Mouse (Mus musculus): Measurements from ENCODE around the gene Ccdc92b. TPM values are rescaled to one million over a fixed set of nuclear protein-coding genes. Genes with fewer than 3 reads are reported as not detected.

Ccdc92b gene
- total RNA-seq, 2 experiments from 2014 or later, result 0.05 TPM; not detected in 1

GRCm38 (mm10) chr11:74674713-74675112 is 55.3 kb downstream of the Ccdc92b start:
- ATAC-seq (replicated peaks; ENCODE audit: poor library complexity), result no peak

GRCm38 (mm10) chr11:74675156-74675555 is 55.8 kb downstream of the Ccdc92b start:
- ATAC-seq (replicated peaks; ENCODE audit: poor library complexity), result no peak

Other genes starting within 250 kb of the Ccdc92b start
- gene Rap1gap2, start 8.7 kb upstream of the Ccdc92b start, total RNA-seq (2015), result 1.1 and 1.4 TPM in 2 replicates
- 1.3 TPM in 2 replicates for gene Rap1gap2, start 8.7 kb upstream of the Ccdc92b start, total RNA-seq (2017)
- gene Cluh, start 29.9 kb downstream of the Ccdc92b start, total RNA-seq (2015), result 35.5 and 40.7 TPM in 2 replicates
- 36.4 and 38.3 TPM in 2 replicates for gene Cluh, start 29.9 kb downstream of the Ccdc92b start, total RNA-seq (2017)
- 47.4 and 49.4 TPM in 2 replicates for gene Pafah1b1, start 105.1 kb downstream of the Ccdc92b start, total RNA-seq (2015)
- gene Pafah1b1, start 105.1 kb downstream of the Ccdc92b start, total RNA-seq (2017), result 49.0 and 51.1 TPM in 2 replicates
- 13.9 and 14.3 TPM in 2 replicates for gene Mettl16, start 151.2 kb downstream of the Ccdc92b start, total RNA-seq (2015)
- gene Mettl16, start 151.2 kb downstream of the Ccdc92b start, total RNA-seq (2017), result 36.2 and 45.6 TPM in 2 replicates
- gene Mnt, start 211.3 kb downstream of the Ccdc92b start, total RNA-seq (2015), result 13.1 and 15.0 TPM in 2 replicates
- gene Mnt, start 211.3 kb downstream of the Ccdc92b start, total RNA-seq (2017), result 2.7 and 3.2 TPM in 2 replicates